Mouse (Mus musculus): ENCODE measurements around the gene Bcl2l1.
A peak's percentile ranks its signal among the peaks of the same experiment; 100 is the strongest.

The Bcl2l1 gene

DNA sequence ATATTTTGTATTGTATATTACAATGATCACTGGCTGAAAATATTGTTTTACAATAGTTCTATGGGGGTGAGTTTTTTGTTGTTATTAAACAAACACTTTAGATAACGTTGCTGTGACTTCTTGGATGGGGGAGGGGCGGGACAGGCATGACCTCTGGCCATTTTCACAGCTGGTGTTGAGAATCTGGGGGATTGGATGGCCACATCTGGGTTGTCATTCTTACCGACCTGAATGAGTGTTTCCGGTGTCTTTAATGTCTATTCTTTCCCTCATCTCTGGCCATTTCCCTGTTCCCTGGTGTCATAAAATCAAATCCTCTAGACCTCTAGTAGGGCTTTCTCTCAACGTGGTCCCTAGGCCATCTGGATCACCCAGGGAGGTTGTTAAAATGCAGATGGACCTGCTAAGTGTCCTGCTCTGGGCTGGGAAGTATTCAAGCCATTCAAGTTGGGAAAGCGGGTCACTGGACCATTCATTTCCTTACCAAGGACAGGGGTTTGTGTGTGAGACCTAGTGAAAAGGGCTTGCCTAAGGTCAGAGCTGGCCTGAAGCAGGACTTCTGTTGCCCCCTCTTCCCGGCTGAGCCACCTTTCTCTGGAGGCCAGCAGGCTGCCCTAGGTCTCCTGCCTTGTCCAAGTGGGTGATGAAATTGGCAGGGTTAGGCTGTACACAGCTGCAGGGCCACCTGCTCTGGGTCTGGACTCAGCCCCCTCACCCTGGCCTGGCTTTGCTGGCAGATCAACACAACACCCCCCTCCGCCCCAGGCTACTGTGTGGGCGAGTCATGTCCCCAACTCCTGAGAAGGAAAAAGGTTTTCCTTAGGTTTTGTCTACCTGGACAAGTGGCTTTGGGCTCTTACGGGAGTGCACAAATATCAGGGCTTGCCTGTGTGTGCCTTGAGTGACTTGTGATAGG, 94.0 kb downstream of the Bcl2l1 start:
- DNase-seq (ENCODE audit: low read depth, low spot score), result no peak

DNA sequence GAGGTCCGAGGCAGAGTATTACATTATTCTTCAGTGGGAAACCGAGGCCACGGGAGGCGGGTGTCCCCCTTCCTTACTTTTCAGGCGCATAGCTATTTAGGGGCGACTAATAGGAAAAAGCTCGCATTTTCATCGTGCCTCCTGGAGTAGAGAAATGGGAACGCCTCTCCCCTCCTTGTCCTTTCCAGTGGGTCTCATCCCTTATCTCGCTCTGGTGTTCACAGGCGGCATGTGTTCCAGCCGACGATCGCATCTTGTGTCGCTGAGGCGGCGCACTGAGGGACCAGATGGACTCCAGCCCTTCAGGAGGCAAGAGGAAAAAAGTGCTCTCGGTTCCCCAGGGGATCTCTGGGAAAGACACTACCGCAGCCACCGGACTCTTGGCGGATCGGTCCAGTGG, 94.8 kb downstream of the Bcl2l1 start:
- no peak for DNase-seq (ENCODE audit: low read depth, low spot score)

DNA sequence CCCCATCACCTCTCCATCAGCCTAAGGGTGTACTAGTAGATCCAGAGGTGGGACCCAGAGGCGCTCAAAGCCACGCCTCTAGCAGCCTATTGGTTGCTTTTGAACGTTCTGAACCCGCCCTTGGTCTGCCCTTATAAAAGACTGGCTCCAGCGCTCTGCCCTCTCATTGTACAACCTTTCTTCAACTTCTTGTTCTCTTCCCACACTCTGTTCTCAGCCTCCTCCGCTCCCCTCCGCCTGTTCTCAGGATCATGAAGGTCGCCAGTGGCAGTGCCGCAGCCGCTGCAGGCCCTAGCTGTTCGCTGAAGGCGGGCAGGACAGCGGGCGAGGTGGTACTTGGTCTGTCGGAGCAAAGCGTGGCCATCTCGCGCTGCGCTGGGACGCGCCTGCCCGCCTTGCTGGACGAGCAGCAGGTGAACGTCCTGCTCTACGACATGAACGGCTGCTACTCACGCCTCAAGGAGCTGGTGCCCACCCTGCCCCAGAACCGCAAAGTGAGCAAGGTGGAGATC, 95.4 kb downstream of the Bcl2l1 start, which contains the start of gene Id1:
Id1 (plus strand) TSS at position 162 of the 512 bp plus-strand sequence.
- DNase-seq (ENCODE audit: low read depth, low spot score), result peak; percentile 26

DNA sequence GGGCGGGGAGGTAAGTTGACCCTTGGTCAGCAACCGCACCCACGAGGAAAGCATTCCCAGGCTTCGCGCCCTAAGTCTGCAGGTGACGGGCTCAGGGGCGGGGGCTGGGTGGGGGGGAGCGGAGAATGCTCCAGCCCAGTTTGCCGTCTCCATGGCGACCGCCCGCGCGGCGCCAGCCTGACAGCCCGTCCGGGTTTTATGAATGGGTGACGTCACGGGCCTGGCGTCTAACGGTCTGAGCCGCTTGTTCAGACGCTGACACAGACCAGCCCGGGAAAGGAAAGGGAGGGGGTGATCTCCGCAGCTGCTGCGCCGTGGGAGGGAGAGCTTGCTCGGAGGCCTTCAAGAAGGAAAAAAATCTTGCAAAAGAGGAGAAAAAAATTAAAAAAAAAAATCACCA, 96.5 kb downstream of the Bcl2l1 start:
- DNase-seq (ENCODE audit: low read depth, low spot score), result peak; percentile 90

DNA sequence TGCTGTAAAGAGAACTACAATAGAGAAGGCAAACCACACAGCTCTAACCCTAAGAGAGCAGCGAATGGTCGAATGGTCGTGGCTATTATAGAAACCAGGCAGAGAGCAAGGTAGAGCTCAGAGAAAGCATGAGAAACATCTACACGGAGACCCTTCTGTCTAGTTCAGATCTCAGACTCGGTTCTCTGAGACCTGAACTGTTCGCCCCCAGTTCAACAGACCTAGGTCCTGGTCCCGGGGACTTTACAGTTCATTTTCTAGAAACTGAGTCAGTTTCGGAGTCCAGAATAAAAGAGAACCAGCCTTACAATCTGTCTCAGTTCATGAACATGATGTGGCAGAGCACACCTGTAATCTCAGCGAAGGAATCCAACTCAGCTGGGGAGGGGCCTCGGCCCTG, 97.0 kb downstream of the Bcl2l1 start:
- no peak for DNase-seq (ENCODE audit: low read depth, low spot score)

DNA sequence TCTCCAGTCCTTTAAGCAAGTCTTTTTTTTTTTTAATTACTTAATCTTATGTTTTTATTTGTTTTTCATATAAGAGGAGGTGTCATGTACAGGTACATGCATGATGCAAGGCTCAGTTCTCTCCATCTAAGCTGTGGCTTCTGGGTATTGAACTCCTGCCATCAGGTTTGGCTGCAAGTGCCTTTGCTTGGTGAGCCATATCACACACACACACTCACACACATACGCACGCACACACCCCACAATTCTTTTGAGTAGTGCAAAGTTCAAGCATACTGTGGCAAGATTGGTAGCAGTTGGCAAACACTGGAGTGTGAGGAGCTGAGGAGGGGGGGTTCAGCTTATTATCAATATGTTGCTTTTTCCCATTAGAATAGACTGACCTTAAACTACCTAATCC, 98.3 kb downstream of the Bcl2l1 start:
- no peak for DNase-seq (ENCODE audit: low read depth, low spot score)

Data from telencephalon, adult 2 months (tissue).